Comparison of ENCODE assay signal across 7 mouse cellular contexts in genomic region chr16:35156306-35156695, GRCm38 (mm10). TPM values are rescaled to one million over a fixed set of nuclear protein-coding genes. Genes with fewer than 3 reads are reported as not detected.
DNase-seq lines count a peak whose midpoint lies in the region; ATAC-seq and TF ChIP-seq lines count a peak whose summit lies in the region.

No protein-coding gene starts in this region.

- TF ChIP-seq POLR2A in bone marrow macrophage, adult 2 months (IDR thresholded peaks at IDR 0.05; ENCODE audit: borderline replicate concordance, low read depth, low read length), result no peak

- WGBS in forebrain, embryonic 13.5 days, result 3% methylated on average over 48 of the region's 48 CpGs
- WGBS in hindbrain, embryonic 14.5 days, result 2% methylated on average over 47 of the region's 48 CpGs
- WGBS in limb, embryonic 12.5 days, result 3% methylated on average over 48 of the region's 48 CpGs
- 4% methylated on average over 45 of the region's 48 CpGs for WGBS in midbrain, embryonic 11.5 days
- WGBS in stomach, embryonic 15.5 days, result 4% methylated on average over 46 of the region's 48 CpGs

- peak; percentile 36; the same call in 1 of the 2 replicates for TF ChIP-seq CTCF in bone marrow macrophage, adult 2 months (IDR thresholded peaks at IDR 0.05; ENCODE audit: low read depth, low read length)

- DNase-seq in ZHBTc4 (ENCODE audit: low read depth, low spot score), result peak; percentile 85
- peak; percentile 38 for DNase-seq in hindbrain, embryonic 14.5 days (ENCODE audit: low spot score)
- DNase-seq in midbrain, embryonic 11.5 days (ENCODE audit: low spot score, missing footprints), result no peak

- no peak overlapping the region for H3K27ac ChIP-seq in bone marrow macrophage, adult 2 months (ENCODE audit: insufficient read depth, low read depth, low read length)
- no peak overlapping the region for H3K27ac ChIP-seq in forebrain, embryonic 13.5 days
- no peak overlapping the region for H3K27ac ChIP-seq in hindbrain, embryonic 14.5 days
- no peak overlapping the region for H3K27ac ChIP-seq in limb, embryonic 12.5 days
- no peak overlapping the region for H3K27ac ChIP-seq in midbrain, embryonic 11.5 days (ENCODE audit: low read depth, low read length)
- H3K27ac ChIP-seq in stomach, embryonic 15.5 days, result no peak overlapping the region

- no peak for ATAC-seq in forebrain, embryonic 13.5 days
- no peak for ATAC-seq in hindbrain, embryonic 14.5 days (ENCODE audit: low FRiP score)
- ATAC-seq in limb, embryonic 12.5 days (ENCODE audit: insufficient number of reproducible peaks, insufficient read depth, low FRiP score, low TSS enrichment, low read depth), result no peak
- no peak for ATAC-seq in midbrain, embryonic 11.5 days (ENCODE audit: low FRiP score)
- no peak for ATAC-seq in stomach, embryonic 15.5 days (ENCODE audit: insufficient read depth, low FRiP score, low read depth)

- peak overlapping the region; percentile 83 for H3K9ac ChIP-seq in forebrain, embryonic 13.5 days
- peak overlapping the region; percentile 92 for H3K9ac ChIP-seq in hindbrain, embryonic 14.5 days
- peak overlapping the region; percentile 81 for H3K9ac ChIP-seq in limb, embryonic 12.5 days (replicated peaks)
- H3K9ac ChIP-seq in midbrain, embryonic 11.5 days (ENCODE audit: low read length), result no peak overlapping the region
- no peak overlapping the region for H3K9ac ChIP-seq in stomach, embryonic 15.5 days

- H3K4me1 ChIP-seq in bone marrow macrophage, adult 2 months (ENCODE audit: control insufficient read depth, insufficient read depth, low read length), result no peaks in the 10 kb centered on the region
- H3K4me1 ChIP-seq in forebrain, embryonic 13.5 days, result peaks cover 71% of the 10 kb centered on the region
- H3K4me1 ChIP-seq in hindbrain, embryonic 14.5 days (replicated peaks; ENCODE audit: control insufficient read depth, insufficient read depth, low read length), result peaks cover 68% of the 10 kb centered on the region
- H3K4me1 ChIP-seq in limb, embryonic 12.5 days (replicated peaks), result peaks cover 61% of the 10 kb centered on the region
- peaks cover 19% of the 10 kb centered on the region for H3K4me1 ChIP-seq in midbrain, embryonic 11.5 days (ENCODE audit: control insufficient read depth, insufficient read depth, low read length)
- H3K4me1 ChIP-seq in stomach, embryonic 15.5 days, result peaks cover 23% of the 10 kb centered on the region

- no peaks in the 10 kb centered on the region for H3K9me3 ChIP-seq in forebrain, embryonic 13.5 days (replicated peaks)
- no peaks in the 10 kb centered on the region for H3K9me3 ChIP-seq in hindbrain, embryonic 14.5 days (ENCODE audit: control insufficient read depth, low read length)
- no peaks in the 10 kb centered on the region for H3K9me3 ChIP-seq in limb, embryonic 12.5 days
- H3K9me3 ChIP-seq in midbrain, embryonic 11.5 days (ENCODE audit: control insufficient read depth, low read length), result no peaks in the 10 kb centered on the region
- H3K9me3 ChIP-seq in stomach, embryonic 15.5 days, result no peaks in the 10 kb centered on the region

- H3K27me3 ChIP-seq in forebrain, embryonic 13.5 days, result peaks cover 54% of the 10 kb centered on the region
- peaks cover 29% of the 10 kb centered on the region for H3K27me3 ChIP-seq in hindbrain, embryonic 14.5 days (ENCODE audit: control insufficient read depth, insufficient read depth, low read length)
- peaks cover 60% of the 10 kb centered on the region for H3K27me3 ChIP-seq in limb, embryonic 12.5 days
- peaks cover 46% of the 10 kb centered on the region for H3K27me3 ChIP-seq in midbrain, embryonic 11.5 days (ENCODE audit: control insufficient read depth, insufficient read depth, low read length)
- peaks cover 48% of the 10 kb centered on the region for H3K27me3 ChIP-seq in stomach, embryonic 15.5 days (replicated peaks)

- no peaks in the 10 kb centered on the region for H3K36me3 ChIP-seq in forebrain, embryonic 13.5 days (ENCODE audit: poor library complexity, severe bottlenecking)
- no peaks in the 10 kb centered on the region for H3K36me3 ChIP-seq in hindbrain, embryonic 14.5 days (replicated peaks; ENCODE audit: control insufficient read depth, insufficient read depth)
- no peaks in the 10 kb centered on the region for H3K36me3 ChIP-seq in limb, embryonic 12.5 days
- no peaks in the 10 kb centered on the region for H3K36me3 ChIP-seq in midbrain, embryonic 11.5 days (ENCODE audit: control insufficient read depth, insufficient read depth, low read length)
- H3K36me3 ChIP-seq in stomach, embryonic 15.5 days, result no peaks in the 10 kb centered on the region

- no peak overlapping the region for H3K4me3 ChIP-seq in bone marrow macrophage, adult 2 months (ENCODE audit: insufficient read depth, low read length)
- H3K4me3 ChIP-seq in forebrain, embryonic 13.5 days, result peak overlapping the region; percentile 71
- peak overlapping the region; percentile 80 for H3K4me3 ChIP-seq in hindbrain, embryonic 14.5 days (replicated peaks; ENCODE audit: low read length)
- H3K4me3 ChIP-seq in limb, embryonic 12.5 days (replicated peaks), result peak overlapping the region; percentile 72
- H3K4me3 ChIP-seq in midbrain, embryonic 11.5 days (ENCODE audit: low read depth, low read length), result peak overlapping the region; percentile 74
- peak overlapping the region; percentile 68 for H3K4me3 ChIP-seq in stomach, embryonic 15.5 days (replicated peaks)

- peak overlapping the region; percentile 94 for H3K4me2 ChIP-seq in forebrain, embryonic 13.5 days
- peak overlapping the region; percentile 68 for H3K4me2 ChIP-seq in hindbrain, embryonic 14.5 days (replicated peaks)
- H3K4me2 ChIP-seq in limb, embryonic 12.5 days, result peak overlapping the region; percentile 97
- peak overlapping the region; percentile 95 for H3K4me2 ChIP-seq in midbrain, embryonic 11.5 days
- H3K4me2 ChIP-seq in stomach, embryonic 15.5 days, result peak overlapping the region; percentile 97

RNA-seq across cellular contexts. Expression of gene Adcy5, which starts 1.6 kb away (rescaled TPM):
- polyA plus RNA-seq in bone marrow macrophage, adult 2 months (2012; ENCODE audit: insufficient read depth, insufficient read length, missing spikeins), result not detected in 2 replicates
- 2.6 and 3.4 TPM in 2 replicates for polyA plus RNA-seq in forebrain, embryonic 13.5 days (2015; fragmentation: Nextera tagmentation; extraction: Ambion mirVana)
- polyA plus RNA-seq in hindbrain, embryonic 14.5 days (2014; fragmentation: Nextera tagmentation; extraction: Ambion mirVana), result 7.9 and 9.0 TPM in 2 replicates
- 2.2 and 2.7 TPM in 2 replicates for polyA plus RNA-seq in limb, embryonic 12.5 days (2016; fragmentation: Nextera tagmentation; extraction: Ambion mirVana)
- polyA plus RNA-seq in midbrain, embryonic 11.5 days (2014; fragmentation: Nextera tagmentation; extraction: Ambion mirVana), result 1.7 TPM in 2 replicates
- 3.0 and 3.3 TPM in 2 replicates for polyA plus RNA-seq in stomach, embryonic 15.5 days (2015; fragmentation: Nextera tagmentation; extraction: Ambion mirVana)

Comparison
In these comparisons a context has a peak if more than half of its experiments do, and no peak if none do; other contexts are left out.
1. H3K9ac ChIP-seq: peak in forebrain, embryonic 13.5 days (single experiment), hindbrain, embryonic 14.5 days (single experiment) and limb, embryonic 12.5 days (single experiment); none in midbrain, embryonic 11.5 days (single experiment) and stomach, embryonic 15.5 days (single experiment).
2. Peak in every context shown above with its lines, with median percentiles within 50 percentile points of each other: H3K4me2 ChIP-seq.